Mouse (Mus musculus) E14TG2a.4 (cell line): ENCODE measurements around the gene Ndufb8.

Experiments used
- H3K27me3 ChIP-seq: 2 replicates; pipeline ENCODE4 v1.6.1; 2014; ENCODE audit warnings: low read length, control low read depth; ENCODE audit not compliant: insufficient read depth
- H3K36me3 ChIP-seq: 2 replicates; pipeline ENCODE4 v1.6.1; 2014; ENCODE audit warnings: low read length, control low read depth; ENCODE audit not compliant: insufficient read depth
- H3K4me1 ChIP-seq: replicated peaks from 2 replicates; pipeline ENCODE4 v1.6.1; 2014; ENCODE audit warnings: low read depth, low read length, control low read depth
- H3K4me3 ChIP-seq: replicated peaks from 2 replicates; pipeline ENCODE4 v1.5.1; 2014; ENCODE audit warnings: mild to moderate bottlenecking, low read length
- H3K9me3 ChIP-seq: 2 replicates; pipeline ENCODE4 v1.6.1; 2014; ENCODE audit warnings: low read length, control low read depth
- CTCF ChIP-seq: conservative IDR thresholded peaks from 2 replicates; pipeline ENCODE4 v1.5.1; 2014; ENCODE audit warnings: low read length
- NANOG ChIP-seq: IDR thresholded peaks from 2 replicates; pipeline ENCODE4 v1.6.1; 2014; ENCODE audit warnings: borderline replicate concordance, low read length, mixed read lengths
- POU5F1 ChIP-seq: IDR thresholded peaks from 2 replicates; pipeline ENCODE4 v1.6.1; 2014; ENCODE audit warnings: low read length, borderline replicate concordance

Gene Ndufb8

DNA sequence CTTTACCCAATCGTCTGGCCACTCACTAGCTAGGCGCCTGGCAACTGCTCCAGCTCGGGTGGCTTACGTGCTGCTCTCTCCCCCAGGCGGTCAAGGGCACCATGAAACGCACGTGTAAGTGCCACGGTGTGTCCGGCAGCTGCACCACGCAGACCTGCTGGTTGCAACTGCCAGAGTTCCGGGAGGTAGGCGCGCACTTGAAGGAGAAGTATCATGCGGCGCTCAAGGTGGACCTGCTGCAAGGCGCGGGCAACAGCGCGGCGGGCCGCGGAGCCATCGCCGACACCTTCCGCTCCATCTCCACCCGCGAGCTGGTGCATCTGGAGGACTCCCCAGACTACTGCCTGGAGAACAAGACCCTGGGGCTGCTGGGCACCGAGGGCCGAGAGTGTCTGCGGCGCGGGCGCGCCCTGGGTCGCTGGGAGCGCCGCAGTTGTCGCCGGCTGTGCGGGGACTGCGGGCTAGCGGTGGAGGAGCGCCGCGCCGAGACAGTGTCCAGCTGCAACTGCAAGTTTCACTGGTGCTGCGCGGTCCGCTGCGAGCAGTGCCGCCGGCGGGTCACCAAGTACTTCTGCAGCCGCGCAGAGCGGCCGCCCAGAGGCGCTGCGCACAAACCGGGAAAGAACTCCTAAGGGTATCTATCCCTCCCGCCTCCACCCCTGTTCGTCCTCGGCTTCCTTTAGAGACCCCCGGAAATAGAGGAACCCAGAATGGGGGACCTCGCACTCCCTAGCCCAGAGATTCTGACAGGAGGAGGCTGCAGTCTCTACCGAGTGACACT, 43.6 kb downstream of the Ndufb8 start:
- Histone ChIP-seq H3K36me3 (no peaks in the 10 kb centered on the region), H3K9me3 (peaks cover 11% of the 10 kb centered on the region), H3K27me3 (peaks cover 84% of the 10 kb centered on the region), H3K4me3 (peak overlapping the region; percentile 75), H3K4me1 (peaks cover 39% of the 10 kb centered on the region)
- no peak for TF ChIP-seq POU5F1
- TF ChIP-seq CTCF = no peak
- no peak for TF ChIP-seq NANOG

DNA sequence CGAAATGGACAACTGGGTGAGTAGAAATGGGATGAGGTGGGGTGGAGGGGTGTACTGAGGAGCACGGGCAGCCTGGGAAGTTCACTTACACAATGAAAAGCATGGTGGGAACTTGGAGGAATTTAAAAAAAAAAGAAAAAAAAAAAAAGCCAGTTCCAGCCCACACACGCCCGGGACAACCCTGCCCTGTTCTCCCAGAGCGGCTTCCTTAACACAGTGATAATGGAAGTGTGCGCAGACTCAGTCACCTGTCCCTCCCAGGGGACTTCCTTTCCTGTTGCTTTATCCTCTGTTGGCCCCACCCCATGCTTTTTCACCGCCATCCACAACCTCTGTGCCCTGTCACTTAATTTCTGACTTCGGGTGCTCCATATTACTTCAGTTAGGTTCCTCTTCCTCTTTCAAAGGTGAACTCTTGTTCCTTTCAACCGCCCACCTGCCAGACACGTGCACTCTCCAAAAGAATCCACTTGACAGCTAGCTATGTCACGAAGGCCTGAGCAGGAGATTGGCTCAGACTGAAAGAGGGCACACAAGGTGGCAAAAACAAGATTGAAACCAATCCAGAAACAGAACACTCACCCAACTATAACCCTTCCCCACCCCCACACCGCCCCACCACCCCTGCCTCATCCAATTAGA, 44.6 kb downstream of the Ndufb8 start:
- Histone ChIP-seq H3K36me3 (no peaks in the 10 kb centered on the region), H3K9me3 (peaks cover 11% of the 10 kb centered on the region), H3K4me3 (peak overlapping the region; percentile 75; the same call in 1 of the 2 replicates), H3K27me3 (peaks cover 83% of the 10 kb centered on the region), H3K4me1 (peaks cover 35% of the 10 kb centered on the region)
- TF ChIP-seq POU5F1 (no peak), NANOG (no peak), CTCF (no peak)

DNA sequence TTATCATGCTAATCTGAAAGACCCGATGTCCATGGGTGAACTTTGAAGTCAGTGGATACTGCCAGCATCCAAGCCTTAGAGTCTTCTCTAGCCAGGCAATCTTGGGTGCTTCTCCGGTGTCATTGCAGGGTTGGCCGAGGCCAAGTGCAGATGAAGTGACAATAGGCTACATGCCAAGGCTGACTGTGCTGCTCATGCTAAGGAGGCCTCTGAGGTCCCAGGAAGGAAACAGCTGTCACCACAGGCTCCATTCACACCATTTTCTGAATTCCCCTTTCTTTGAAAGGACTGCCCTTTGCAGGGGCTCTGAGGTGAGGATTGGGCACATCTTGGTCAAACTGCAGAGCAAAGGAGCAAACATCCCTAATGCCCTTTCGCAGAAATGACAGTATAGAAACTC, 52.5 kb downstream of the Ndufb8 start:
- H3K27me3 ChIP-seq = peaks cover 60% of the 10 kb centered on the region
- no peaks in the 10 kb centered on the region for H3K9me3 ChIP-seq
- no peaks in the 10 kb centered on the region for H3K36me3 ChIP-seq
- no peak for TF ChIP-seq NANOG
- no peak for TF ChIP-seq POU5F1
- TF ChIP-seq CTCF = no peak
- no peak overlapping the region for H3K4me3 ChIP-seq
- peaks cover 5% of the 10 kb centered on the region; the same call in 1 of the 2 replicates for H3K4me1 ChIP-seq

DNA sequence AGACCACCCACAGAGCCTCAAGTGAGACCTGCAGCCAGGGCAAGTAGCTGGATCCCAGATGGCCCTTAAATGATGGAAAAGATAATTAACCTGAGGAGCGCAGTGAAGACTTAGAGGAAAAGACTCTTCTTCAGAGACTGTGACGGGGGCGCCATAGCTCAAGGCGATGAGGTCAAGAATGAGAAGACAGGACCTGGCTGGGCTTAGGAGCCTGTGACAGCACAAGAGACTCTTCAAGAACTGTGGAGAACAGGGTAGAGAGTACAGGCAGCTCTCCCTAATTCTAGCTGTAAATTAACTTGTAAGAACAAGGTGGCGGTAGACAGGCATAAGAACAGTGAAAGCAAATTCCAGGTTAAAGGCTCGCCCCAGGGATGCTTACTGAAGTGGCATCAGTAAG, 53.3 kb downstream of the Ndufb8 start:
- peaks cover 5% of the 10 kb centered on the region; the same call in 1 of the 2 replicates for H3K4me1 ChIP-seq
- H3K4me3 ChIP-seq = no peak overlapping the region
- H3K36me3 ChIP-seq = no peaks in the 10 kb centered on the region
- H3K9me3 ChIP-seq = no peaks in the 10 kb centered on the region
- TF ChIP-seq CTCF = no peak
- no peak for TF ChIP-seq POU5F1
- TF ChIP-seq NANOG = no peak
- H3K27me3 ChIP-seq = peaks cover 63% of the 10 kb centered on the region

DNA sequence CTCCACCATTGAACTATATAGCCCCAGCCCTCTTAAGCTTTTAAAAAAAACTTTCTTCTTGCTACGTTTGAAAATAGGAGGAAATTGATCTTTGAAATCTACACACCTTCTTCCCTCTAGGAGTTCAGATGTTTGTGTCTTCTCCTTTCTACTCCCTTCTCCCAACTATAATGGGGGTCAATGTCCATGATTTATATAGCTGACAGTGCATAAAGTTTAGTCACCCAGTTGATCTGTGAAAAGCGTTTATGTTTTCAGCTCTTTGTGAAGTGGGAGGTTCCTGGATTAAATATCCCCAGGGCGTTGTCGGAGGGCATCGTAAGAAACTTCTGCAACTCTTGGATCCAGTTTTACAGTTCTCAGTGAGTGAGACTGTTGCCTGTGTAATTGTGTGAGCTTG, 55.0 kb downstream of the Ndufb8 start:
- Histone ChIP-seq H3K9me3 (no peaks in the 10 kb centered on the region), H3K36me3 (no peaks in the 10 kb centered on the region), H3K4me3 (no peak overlapping the region), H3K27me3 (peaks cover 62% of the 10 kb centered on the region), H3K4me1 (peaks cover 5% of the 10 kb centered on the region; the same call in 1 of the 2 replicates)
- no peak for TF ChIP-seq POU5F1
- TF ChIP-seq CTCF = no peak
- no peak for TF ChIP-seq NANOG

DNA sequence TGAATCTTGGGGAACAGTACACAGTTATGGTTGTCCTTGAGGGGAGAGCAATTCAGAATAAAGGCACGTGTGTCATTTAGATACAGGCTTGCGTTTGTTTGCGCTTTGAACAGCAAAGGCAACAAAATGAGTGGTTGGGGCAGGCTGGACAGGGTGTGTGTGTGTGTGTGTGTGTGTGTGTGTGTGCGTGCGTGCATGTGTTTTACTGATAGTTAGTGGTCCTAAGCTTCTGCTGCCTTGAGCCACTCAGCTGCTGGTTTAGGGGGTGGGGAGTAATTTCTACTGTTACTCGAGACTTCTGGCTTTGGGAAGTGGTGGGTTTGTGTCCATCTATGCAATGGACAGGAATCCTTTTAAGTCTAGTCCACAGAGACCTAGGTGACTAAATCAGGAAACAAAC, 56.3 kb downstream of the Ndufb8 start:
- Histone ChIP-seq H3K27me3 (peaks cover 55% of the 10 kb centered on the region), H3K4me1 (peaks cover 5% of the 10 kb centered on the region; the same call in 1 of the 2 replicates), H3K9me3 (no peaks in the 10 kb centered on the region), H3K4me3 (no peak overlapping the region), H3K36me3 (no peaks in the 10 kb centered on the region)
- no peak for TF ChIP-seq POU5F1
- no peak for TF ChIP-seq NANOG
- no peak for TF ChIP-seq CTCF
